Mouse (Mus musculus) ES-E14 (cell line): ENCODE measurements around the gene Zbtb8a.

Experiments used
- HCFC1 ChIP-seq: IDR thresholded peaks from 2 replicates; pipeline ENCODE4 v1.6.1; 2012; ENCODE audit warnings: low read length, inconsistent platforms, borderline replicate concordance; ENCODE audit not compliant: insufficient read depth
- MAFK ChIP-seq: IDR thresholded peaks from 2 replicates; pipeline ENCODE4 v1.6.1; 2014; ENCODE audit warnings: mild to moderate bottlenecking, low read depth, low read length, inconsistent platforms; ENCODE audit not compliant: insufficient read depth

DNA sequence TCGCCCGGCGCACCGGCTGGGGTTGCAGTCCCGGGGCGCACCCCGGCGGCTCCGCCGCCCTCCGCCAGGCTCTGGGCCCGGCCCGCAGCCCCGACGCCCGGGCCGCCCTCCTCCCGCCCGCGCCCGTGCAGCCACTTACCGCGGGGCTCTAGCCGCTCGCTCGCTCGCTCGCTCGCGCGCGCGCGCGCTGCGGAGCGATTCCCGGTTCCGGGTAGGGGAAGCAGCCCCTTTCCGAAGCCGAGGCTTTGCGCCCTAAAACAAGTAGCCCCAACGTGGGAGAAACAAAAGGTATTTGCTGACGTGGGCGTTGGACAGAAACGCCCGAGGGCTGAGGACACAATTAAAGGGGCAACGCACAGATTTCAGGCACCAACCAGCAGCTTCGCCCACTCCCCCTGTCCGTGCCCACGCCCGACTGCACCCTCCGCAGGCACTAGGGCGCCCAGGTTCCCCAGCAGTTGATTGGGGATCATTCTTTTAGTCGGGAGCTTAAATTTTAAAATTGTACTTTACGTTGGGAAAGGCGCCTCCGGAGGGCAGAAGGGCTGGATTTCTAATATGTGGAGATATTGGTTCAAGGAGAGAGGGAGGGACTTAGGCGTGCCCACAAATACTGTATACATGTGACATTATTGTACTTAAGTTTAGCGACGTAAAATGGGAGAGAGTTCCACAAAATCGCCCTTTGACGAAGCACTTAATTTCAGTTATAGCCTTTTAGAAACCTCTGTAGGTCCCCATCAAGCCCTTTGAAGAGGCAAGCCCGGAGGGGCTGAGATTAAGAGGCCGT, at the start of gene Zbtb8a:
- TF ChIP-seq HCFC1 (0 out of 2 replicates have a peak, but pooled peaks have one; percentile 40), MAFK (peak; percentile 73)
